Mouse (Mus musculus): ENCODE measurements around the gene Tnrc18.

Tnrc18 gene

GRCm38 (mm10) chr5:142693738-142694430 lies 123.6 kb downstream of the Tnrc18 start:
- in situ Hi-C loops (cut with MboI, MseI), result no loop called here

- in situ Hi-C loops (cut with MboI, MseI), result no loop called here
Measured at GRCm38 (mm10) chr5:142692971-142693737, 124.3 kb downstream of the Tnrc18 start.

GRCm38 (mm10) chr5:142692248-142692647 lies 125.2 kb downstream of the Tnrc18 start, which contains the start of gene Slc29a4:
Gene Slc29a4 (plus strand): TSS chr5:142692512.
- in situ Hi-C loops (cut with MboI, MseI), result no loop called here

GRCm38 (mm10) chr5:142690343-142690742 lies 127.1 kb downstream of the Tnrc18 start:
- in situ Hi-C loops (cut with MboI, MseI), result no loop called here

- in situ Hi-C loops (cut with MboI, MseI), result no loop called here
Measured at GRCm38 (mm10) chr5:142688866-142689265, 128.6 kb downstream of the Tnrc18 start.

- in situ Hi-C loops (cut with MboI, MseI), result no loop called here
Measured at GRCm38 (mm10) chr5:142682529-142682928, 134.9 kb downstream of the Tnrc18 start.

- in situ Hi-C loops (cut with MboI, MseI), result no loop called here
Measured at GRCm38 (mm10) chr5:142681911-142682310, 135.6 kb downstream of the Tnrc18 start.

GRCm38 (mm10) chr5:142679065-142679464 lies 138.4 kb downstream of the Tnrc18 start:
- in situ Hi-C loops (cut with MboI, MseI), result no loop called here

- in situ Hi-C loops (cut with MboI, MseI), result no loop called here
Measured at GRCm38 (mm10) chr5:142678141-142678571, 139.3 kb downstream of the Tnrc18 start.
